ENCODE assay signal across 8 mouse cellular contexts in the genomic region with DNA sequence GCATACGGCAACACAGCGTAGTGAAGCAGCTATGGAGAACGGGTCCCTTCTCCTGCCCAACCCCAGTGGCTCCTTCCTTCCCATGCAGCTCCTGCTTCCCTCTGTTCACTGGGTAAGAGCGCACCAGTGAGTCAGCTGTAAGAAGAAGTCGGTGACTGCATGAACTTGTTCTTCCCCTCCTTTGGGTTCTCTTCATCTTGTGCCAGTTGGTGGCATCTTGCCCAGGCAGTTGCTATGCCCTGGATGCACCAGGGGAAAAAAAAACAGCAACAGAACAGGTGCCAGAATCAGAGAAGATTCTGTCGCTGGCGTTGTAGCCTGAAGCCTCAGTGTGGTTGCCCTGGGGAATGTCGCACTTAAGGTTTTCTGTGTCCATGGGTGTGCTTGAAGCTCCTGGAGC. TPM values are rescaled to one million over a fixed set of nuclear protein-coding genes. Genes with fewer than 3 reads are reported as not detected.
DNase-seq lines count a peak whose midpoint lies in the region; TF ChIP-seq lines count a peak whose summit lies in the region.
"Had no signal": no experiment of that assay in that cellular context is flagged by ENCODE, and none has a peak within 500 bp of the region (broad histone marks: within the 10 kb centered on the region; RNA-seq: fewer than 3 reads in every experiment).

No protein-coding gene starts in this region.

- no peaks in the 10 kb centered on the region for H3K4me1 ChIP-seq in kidney, adult 2 months (ENCODE audit: control insufficient read depth, insufficient read depth, low read length)

- TF ChIP-seq POLR2A in kidney, adult 2 months (IDR thresholded peaks at IDR 0.05; ENCODE audit: low read depth, low read length), result no peak

- DNase-seq in layer of hippocampus, postnatal 10 days (ENCODE audit: low spot score in 2 of 2), result peak; percentile 54 to 63
- DNase-seq in layer of hippocampus, postnatal 36 days, result no peak
- DNase-seq in NIH3T3 (ENCODE audit: low read depth), result peak; percentile 25
- peak; percentile 58 for DNase-seq in adrenal gland, postnatal 14 days
- DNase-seq in gastrocnemius, adult 8-10 months (ENCODE audit: low spot score in 2 of 2), result peak; percentile 29 to 52
- no peak for DNase-seq in thymus, postnatal 25 days
- no peak for DNase-seq in kidney, adult 2 months

- H3K4me3 ChIP-seq in kidney, adult 2 months (ENCODE audit: insufficient read depth, low read depth, low read length), result no peak overlapping the region

- no peak for TF ChIP-seq CTCF in kidney, adult 2 months (conservative IDR thresholded peaks at IDR 0.05; ENCODE audit: insufficient read depth, insufficient read length, low read depth, low read length)

- H3K27me3 ChIP-seq in kidney, adult 2 months (replicated peaks; ENCODE audit: control insufficient read depth, insufficient read depth, low read length), result no peaks in the 10 kb centered on the region

- WGBS in kidney, adult 2 months, result 88% methylated on average over 8 of the region's 8 CpGs

- no peaks in the 10 kb centered on the region for H3K36me3 ChIP-seq in kidney, adult 2 months (ENCODE audit: control insufficient read depth, insufficient read depth, low read length)

- H3K27ac ChIP-seq in kidney, adult 2 months (ENCODE audit: insufficient read depth, low read depth, low read length), result no peak overlapping the region

RNA-seq across cellular contexts. Expression of gene Ttc9, which starts 22.3 kb away (rescaled TPM):
- total RNA-seq in layer of hippocampus, postnatal 10 days (2021), result 10 to 100 TPM; 65.3 to 65.5 TPM
- total RNA-seq in layer of hippocampus, postnatal 36 days (2021), result 10 to 100 TPM; 39.2 to 42.0 TPM
- 3.0 and 4.4 TPM in 2 replicates for total RNA-seq in adrenal gland, postnatal 14 days (2021)
- total RNA-seq in gastrocnemius, adult 8-10 months (2022), result 1 to 10 TPM; 4.3 to 6.0 (median 5.2) TPM
- polyA plus RNA-seq in kidney, adult 2 months (2012; rRNA removed), result 0.73 and 0.97 TPM in 2 replicates
- total RNA-seq: MEL had no signal

RNA-seq across cellular contexts. Expression of gene Med6, which starts 58.5 kb away (rescaled TPM):
- total RNA-seq in layer of hippocampus, postnatal 10 days (2021), result 10 to 100 TPM; 25.1 to 26.2 TPM
- total RNA-seq in layer of hippocampus, postnatal 36 days (2021), result 10 to 100 TPM; 29.9 to 32.0 TPM
- total RNA-seq in adrenal gland, postnatal 14 days (2021), result 26.7 and 26.9 TPM in 2 replicates
- total RNA-seq in gastrocnemius, adult 8-10 months (2022), result 10 to 100 TPM in 3 of 4 experiments, 1 to 10 TPM in 1; 9.6 to 14.5 (median 13.0) TPM
- 6.2 and 8.6 TPM in 2 replicates for polyA plus RNA-seq in kidney, adult 2 months (2012; rRNA removed)

Comparison
In these comparisons a context has a peak if more than half of its experiments do, and no peak if none do; other contexts are left out.
1. DNase-seq: peak in layer of hippocampus, postnatal 10 days (2 of 2), NIH3T3 (single experiment), adrenal gland, postnatal 14 days (single experiment) and gastrocnemius, adult 8-10 months (2 of 2); none in layer of hippocampus, postnatal 36 days (0 of 2), thymus, postnatal 25 days (single experiment) and kidney, adult 2 months (single experiment).